Mouse (Mus musculus) monocyte, adult 2 months (primary cell): Measurements from ENCODE around the gene Skap2.

Experiments used
- DNase-seq, 2 experiments: peaks; one replicate each; pipeline ENCODE4 v3.0.0; 2022; ENCODE audit warnings: low spot score in 2 of 2, low read depth in 1 of 2

Skap2 gene

DNA sequence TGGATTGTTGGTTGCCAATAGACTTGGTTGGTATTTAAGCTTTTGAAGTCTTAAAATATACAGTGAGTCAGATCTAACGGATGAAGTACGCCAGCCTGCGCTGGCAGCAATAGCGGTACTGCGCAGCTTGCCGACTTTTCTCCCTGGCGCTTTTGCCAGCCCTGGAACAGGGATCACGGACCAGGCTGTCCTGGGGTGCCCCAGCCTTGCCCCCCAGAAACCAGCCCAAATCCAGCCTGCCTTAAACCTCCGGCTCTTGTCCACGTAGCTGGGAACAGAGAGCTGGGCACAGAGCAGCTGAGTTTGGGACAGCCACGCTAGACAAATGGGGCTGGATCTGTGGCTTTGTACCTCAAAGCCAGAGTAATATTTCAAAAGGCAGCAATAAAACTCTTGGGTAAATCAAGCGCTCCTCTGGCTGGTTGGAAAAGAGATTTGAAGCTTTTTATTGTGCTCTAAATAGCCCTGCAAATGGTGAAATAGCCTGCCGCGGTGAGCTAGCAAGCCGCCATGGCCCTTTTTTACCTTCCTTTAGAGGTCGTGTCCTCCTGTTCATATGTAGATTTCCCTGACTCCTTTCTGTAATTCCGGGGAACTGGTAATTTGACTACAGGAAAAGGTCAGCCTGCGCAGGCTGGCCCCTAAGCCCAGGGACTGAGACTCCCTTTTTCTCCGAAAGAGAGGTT is 6.2 kb downstream of the Skap2 start:
- DNase-seq: no peak

DNA sequence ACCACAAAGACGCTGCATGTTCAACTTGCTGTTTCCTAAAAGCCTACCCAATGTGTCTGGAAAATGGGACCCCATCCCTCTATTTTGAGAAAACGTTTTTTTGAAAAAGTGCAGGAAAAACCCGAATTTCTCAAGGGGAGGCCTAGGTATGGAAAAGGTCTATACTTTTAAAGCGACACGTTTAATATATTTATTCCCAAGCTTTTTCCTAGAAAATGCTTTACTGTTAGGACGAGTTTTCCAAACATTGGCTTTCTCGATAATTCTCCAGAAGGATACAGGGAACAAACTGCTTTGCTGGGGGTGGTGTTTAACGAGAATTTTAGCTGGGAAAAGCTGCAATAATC is 6.8 kb downstream of the Skap2 start:
- DNase-seq: no peak

GRCm38 (mm10) chr6:52004995-52005394 is 7.4 kb downstream of the Skap2 start:
- DNase-seq: no peak

- no peak for DNase-seq
Measured at GRCm38 (mm10) chr6:52002676-52003075, 9.7 kb downstream of the Skap2 start.

DNA sequence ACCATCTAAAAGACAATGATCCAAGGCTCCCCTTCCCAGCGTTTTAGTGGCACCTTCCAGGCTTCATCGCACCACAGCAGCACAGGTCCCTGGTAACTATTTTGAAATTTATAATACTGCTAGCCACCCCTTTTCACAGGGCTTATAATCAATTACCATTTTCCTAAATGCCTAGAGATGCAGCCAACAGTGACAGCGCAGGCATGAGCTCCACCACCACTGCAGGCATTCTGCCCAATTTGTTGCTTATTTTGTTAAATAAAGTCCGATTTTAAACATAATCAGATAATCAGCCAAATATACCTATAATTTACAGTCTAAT is 13.2 kb downstream of the Skap2 start:
- DNase-seq: no peak

DNA sequence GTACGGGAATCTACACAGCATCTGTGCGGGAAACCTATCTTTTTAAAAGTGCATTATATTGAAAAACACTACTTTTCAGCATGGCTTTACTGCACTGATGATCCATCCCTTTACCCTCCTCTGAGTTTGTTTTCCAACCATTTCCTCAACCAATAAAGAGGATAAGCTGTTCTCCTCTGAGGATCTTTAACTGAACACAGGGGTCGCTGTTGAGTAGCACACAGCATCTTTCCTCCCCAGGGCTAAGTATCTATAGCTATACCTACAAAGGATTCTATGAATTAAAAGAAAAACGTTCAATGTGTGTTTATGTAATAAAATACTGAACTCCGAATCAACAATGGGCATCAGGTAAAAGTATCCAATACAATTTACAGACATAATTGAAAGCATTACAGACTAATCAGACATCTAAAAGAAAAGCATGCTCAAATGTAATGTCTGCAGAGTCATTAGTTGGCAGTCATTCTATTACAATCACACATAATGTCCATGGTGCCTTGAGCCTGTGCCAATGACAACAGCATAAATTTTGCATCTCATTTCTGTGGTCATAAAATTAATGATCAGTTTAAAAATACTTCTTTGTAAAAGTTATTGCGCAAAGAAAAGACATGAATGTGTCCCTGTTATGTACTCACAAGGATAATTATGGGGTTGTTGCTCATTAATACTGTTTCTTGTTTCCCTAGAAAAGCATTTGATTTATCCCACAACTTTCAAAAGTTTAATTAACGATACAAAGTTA is 13.8 kb downstream of the Skap2 start:
- no peak for DNase-seq

GRCm38 (mm10) chr6:51987999-51988398 is 24.4 kb downstream of the Skap2 start:
- no peak for DNase-seq

DNA sequence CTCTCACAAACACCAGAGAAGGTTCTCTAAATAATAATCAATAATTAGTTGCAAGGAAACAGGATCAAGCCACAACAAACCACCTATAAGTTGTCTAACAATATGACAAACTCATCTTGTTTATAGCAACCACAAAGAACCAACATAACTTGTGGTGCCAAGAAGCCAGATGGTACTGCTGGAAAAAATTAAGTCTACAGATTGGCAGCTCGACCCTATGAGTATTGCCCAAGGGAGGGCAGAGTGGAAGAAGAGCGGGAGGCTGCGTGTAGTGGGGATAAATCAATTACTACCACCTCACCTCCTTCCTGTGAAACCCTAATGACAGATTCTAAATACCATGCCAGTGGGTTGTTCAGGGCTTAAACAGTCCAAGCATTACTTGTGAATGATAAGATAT is 34.7 kb downstream of the Skap2 start:
- DNase-seq: no peak

DNA sequence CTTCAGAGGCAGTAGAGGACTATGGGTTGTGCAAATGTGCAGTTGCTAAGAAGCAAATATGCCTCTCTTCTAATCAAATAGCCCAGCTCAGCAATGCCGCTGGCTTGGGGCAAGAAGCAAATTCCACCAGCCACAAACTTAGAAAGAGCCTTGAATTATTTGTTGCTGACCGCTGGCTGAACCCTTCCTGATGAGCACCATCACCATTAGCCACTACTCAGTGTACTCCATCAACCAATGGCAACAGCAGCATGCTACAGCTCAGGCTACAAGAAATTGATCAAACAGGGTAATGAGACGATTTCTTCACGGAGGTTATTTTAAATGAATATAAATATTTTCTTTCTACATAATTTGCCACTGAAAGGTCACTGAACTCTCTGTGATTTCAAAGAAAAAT is 36.6 kb downstream of the Skap2 start:
- no peak for DNase-seq

DNA sequence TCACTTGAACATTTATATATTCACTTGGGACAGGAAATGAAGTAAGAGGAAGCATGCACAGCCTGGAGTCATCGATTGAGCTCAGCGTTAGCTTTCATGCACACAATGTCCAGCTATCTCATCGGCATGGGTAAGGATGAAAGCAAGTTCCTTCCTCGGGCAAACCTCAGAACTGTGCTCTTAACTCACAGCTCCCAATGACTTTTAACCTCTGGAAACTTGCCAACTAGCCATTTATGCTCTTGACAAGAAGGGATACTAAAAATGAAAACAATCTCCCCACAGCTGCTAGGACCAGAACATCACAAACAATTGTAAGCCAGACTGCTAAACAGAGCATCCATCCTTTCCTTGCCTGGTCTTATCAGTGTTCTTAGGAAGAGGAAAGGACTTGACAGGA is 53.4 kb downstream of the Skap2 start:
- no peak for DNase-seq

DNA sequence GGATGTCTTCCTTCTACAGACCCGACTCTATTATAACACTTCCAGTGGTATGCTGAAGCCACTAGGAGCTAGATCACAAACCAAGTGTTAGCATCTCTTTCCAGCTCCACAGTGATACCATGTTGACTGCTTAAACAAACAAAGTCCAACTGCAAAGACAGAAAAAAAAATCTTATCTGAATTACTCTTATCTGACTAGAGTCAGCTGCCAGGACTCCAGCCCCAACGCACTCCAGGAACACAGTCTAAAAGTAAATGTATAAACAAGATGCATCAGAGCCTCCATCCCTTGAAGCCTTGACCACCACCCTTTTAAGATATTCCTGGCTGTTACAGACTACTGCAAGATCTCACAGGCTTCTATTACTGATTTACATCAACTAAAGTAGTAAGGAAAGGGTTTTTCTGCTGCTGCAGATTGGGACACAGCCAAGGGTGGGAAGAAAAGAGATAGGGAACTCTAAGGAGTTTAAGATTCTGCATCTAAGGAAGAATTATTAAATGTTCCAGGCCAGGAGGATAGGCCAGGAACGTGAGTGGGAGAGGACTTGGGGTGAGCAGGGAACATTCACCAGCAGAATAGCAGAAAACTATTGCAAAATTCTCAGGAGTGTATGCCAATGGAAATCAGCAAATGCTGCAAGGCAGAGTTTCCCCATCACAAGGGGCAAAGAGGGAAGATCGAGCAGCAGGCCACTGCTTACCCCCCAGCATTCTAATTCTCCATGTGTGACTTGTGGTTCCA is 56.1 kb downstream of the Skap2 start:
- no peak for DNase-seq

DNA sequence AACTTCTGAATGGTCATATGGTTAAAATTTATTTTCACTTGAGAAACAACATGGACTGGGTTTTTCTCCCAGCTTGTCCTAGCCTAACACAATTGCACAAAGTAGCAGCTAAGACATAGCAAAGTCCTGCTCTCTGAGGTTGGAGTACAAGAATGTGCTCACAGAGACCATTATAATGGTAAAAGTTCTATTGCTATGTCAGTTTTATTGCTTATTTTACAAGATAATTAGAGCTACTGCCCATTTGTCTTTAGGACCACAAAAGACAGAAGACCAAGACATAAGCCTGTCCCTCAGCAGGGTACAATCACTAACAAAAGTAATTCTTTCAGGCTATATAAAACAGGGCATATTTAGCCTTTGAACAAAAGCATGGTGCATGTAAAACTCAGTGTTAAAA is 64.7 kb downstream of the Skap2 start:
- DNase-seq: no peak

- DNase-seq: no peak
Measured at GRCm38 (mm10) chr6:51944916-51945315, 67.4 kb downstream of the Skap2 start.

GRCm38 (mm10) chr6:51933998-51934397 is 78.4 kb downstream of the Skap2 start:
- no peak for DNase-seq

DNA sequence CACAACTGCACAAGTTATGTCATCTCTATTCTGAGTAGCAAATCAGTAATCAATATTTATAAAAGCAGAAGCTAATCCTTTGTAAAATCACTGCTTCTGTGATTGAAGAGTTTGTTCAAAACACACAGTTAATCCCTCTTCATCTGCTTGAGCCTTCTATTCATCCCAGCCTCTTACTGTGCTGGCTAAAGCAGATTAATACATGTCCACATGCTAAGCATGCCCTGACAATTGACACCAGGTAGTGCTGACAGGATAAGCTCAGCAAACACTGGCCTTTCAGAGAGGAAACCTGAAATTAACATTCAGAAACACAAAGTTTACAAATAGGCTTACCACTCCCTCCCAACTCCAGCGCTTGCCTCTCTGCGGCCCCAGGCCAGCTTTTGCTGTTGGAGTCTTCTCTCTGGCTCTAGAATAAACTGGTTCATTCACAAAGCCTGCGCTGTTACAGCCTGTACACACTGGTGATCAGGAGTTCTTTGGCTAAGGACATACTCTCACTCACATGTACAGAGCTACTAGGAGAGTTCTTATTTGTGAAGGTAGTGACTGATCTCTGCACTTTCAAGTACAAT is 79.2 kb downstream of the Skap2 start:
- DNase-seq: no peak

GRCm38 (mm10) chr6:51927101-51927500 is 85.2 kb downstream of the Skap2 start:
- DNase-seq: no peak

- no peak for DNase-seq
Measured at GRCm38 (mm10) chr6:51921831-51922230, 90.5 kb downstream of the Skap2 start.

- no peak for DNase-seq
Measured at GRCm38 (mm10) chr6:51908495-51908894, 103.9 kb downstream of the Skap2 start.

DNA sequence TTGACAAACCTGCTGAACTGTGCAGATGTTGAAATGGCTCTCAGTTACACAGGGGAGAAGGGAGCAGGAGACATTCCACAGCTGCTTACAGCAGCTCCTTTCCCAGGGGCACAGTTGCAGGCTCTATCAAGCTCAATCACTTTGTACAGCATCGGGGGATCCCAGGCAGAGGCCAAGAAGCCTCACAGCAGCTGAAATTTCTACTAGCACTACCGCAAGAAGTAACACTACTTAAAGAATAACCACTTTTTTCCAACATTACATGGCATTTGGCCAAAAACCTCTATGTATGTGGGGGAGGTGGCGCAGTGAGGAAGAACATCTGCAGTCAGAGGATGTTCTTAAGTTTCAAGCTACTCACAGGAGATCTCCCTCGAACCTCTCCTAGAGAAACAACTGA is 106.7 kb downstream of the Skap2 start:
- no peak for DNase-seq

- DNase-seq: no peak
Measured at GRCm38 (mm10) chr6:51901544-51901943, 110.8 kb downstream of the Skap2 start.

DNA sequence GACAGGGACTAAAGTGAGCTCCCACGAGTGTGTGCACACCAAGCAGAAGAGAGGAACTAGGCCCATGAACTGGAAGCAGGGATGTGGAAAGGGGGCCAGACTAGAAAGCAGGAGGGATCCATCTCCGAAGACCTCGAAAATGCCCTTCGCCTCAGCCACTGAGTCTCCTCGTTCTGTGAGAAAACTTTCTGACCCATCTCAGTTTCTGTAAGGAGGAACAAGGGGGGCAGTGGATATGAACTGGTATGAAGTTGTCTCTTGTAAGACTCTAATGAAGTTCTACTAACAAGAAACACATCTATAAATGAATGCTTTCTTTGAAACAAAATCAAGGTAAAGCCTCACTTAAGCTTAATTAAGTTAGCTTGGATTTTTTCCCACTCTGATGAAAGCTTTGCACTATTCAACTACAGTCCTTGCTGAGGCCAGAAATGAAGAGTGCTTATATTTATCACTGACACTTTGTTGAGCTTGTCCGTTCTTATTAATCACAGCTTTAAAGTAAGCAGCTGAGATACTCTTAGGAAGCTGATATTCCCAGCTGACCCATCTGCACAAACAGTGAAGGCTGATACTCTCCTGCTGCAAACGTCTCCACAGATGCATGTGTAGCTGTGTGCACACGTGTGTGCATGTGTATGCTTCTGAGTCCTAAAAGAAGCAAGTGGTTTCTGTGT is 113.9 kb downstream of the Skap2 start:
- DNase-seq: no peak

- DNase-seq: no peak
Measured at GRCm38 (mm10) chr6:51895753-51896152, 116.6 kb downstream of the Skap2 start.
